Mouse (Mus musculus): ENCODE measurements around the gene Spx.

Spx gene

DNA sequence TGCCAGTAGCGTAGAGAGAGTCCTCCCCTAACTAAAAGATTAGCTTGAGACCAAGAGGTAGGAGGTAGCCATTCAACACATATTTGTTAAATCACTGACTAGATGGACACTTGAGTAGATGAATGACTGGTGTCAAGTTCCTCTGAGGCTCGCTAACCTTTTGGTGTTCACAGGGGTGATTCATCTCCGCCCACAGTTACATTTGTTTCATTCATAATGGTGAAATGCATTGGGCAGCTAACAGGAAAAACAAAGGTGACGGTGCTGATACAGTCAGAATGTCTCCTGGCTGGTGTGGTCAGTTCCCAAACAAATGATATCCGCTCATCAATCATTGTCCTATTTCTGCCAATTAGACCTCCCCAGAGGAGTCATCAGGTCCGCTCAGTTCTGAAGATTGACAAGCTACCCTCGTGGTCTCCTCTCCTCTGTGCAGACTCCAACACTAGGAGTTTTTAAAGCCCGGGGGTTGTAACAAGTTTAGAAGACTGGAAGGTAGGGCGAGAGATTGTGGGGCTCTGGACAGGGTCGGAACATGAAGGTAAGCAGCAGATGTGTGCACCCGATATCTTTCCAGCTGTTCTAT, at the start of gene Spx:
Gene Spx (plus strand): TSS at position 536 of the 586 bp plus-strand sequence.
- in situ Hi-C loops (cut with MboI; ENCODE audit: unreplicated experiment in 2 of 2) = no loop called here

DNA sequence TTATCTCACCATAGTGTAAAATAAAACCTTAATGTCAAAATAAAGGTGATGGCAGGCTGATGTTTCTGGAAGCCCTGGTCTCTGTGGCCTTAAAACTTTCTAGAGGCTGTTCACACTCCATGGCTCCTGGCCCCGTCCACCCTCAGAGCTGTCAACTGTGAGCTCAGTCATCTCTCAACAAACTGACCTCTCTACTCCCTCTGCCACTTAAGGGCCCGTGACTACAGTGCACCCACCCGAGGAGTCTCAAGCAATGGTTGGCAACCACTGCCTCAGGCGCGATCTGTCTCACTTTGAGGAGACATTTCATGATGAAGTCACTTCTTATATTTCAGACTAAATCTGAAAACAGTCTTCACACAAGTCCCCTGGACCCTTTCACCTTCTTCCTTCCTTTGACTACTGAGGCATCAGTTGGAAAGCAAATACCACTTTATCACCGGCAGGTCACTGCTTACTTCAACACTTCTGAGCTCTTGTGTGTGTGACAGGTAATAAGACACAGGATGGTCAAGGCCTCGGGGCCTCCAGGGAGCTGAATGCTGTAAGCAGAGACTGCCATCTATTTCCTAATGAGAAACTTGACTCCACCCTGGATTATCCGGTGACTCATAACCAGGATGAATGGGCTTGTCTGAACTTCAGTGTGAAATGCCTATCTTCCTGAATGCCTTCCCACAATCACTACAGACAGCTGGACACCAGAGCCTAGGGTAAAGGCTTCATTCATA, 47.3 kb upstream of the Spx start:
- in situ Hi-C loops (cut with MboI; ENCODE audit: unreplicated experiment in 2 of 2) = loop anchor here in 1 of 2 experiments (25.0 kb wide), 1 partner anchor 821 kb away; no protein-coding TSS in a partner anchor

DNA sequence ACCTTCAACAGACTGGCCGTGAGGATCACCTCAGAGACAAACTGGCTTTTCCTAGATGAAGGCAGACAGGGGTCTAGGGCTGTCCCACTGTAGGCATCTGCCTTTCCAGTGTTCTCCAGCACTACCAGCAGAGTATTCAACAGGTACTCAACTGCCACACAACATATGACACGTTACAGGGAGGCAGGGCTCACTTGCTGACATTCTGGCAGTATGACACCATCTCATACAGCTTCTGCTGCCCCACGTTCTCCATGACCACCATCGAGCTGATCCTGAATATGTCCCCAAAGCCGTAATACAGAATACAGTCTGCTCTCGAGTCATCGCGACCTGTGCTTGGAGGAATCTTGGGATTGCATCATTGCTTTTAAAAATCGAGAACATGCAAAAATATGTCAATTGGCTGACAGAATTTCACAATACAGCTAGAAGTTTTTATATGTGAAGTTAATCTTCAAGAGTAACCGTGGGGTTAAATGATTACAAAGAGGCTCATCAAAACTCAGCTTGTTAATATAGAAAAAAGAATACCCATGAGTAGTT, 46.7 kb upstream of the Spx start:
- in situ Hi-C loops (cut with MboI; ENCODE audit: unreplicated experiment in 2 of 2) = loop anchor here in 1 of 2 experiments (25.0 kb wide), 1 partner anchor 821 kb away; no protein-coding TSS in a partner anchor

DNA sequence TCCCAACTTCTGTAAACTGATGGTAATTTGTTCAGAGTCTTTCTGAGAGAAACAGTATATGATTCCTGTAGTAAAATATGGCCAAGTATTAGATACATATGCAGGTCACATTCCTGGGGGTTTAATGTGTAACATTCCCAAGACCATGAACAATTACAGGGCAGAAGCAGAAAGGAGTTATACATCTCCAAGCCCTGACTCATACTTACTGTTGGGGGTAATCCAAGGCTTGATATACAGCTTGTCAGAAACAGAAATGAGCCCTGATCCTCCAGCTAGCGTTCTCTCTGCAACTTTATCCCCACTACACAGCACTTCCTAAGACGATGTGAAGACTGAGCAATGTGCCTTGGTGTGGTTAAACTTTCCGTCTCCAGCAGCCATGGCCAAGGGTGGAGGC, 45.7 kb upstream of the Spx start:
- in situ Hi-C loops (cut with MboI; ENCODE audit: unreplicated experiment in 2 of 2) = loop anchor here in 1 of 2 experiments (25.0 kb wide), 1 partner anchor 820 kb away; no protein-coding TSS in a partner anchor

DNA sequence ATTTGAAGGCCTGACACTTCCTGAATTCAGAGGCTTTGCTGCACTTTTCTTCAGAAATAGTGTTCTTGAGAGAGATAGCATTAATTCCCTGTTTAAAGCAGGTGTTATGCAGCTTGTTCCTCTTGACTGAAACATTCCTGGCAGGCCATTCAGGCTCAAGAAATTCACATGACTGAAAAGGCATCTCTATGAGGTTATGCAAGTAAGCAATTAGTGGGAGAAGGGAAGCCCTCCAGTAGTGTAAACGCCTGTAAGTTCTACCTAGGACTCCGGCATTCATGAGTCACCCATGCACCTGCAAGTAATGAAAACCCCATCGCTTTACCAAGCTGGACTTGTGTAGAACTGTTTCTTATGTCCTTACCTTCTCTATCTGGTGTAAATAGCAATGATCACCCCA, 43.7 kb upstream of the Spx start:
- in situ Hi-C loops (cut with MboI; ENCODE audit: unreplicated experiment in 2 of 2) = loop anchor here in 1 of 2 experiments (25.0 kb wide), 1 partner anchor 818 kb away; no protein-coding TSS in a partner anchor

DNA sequence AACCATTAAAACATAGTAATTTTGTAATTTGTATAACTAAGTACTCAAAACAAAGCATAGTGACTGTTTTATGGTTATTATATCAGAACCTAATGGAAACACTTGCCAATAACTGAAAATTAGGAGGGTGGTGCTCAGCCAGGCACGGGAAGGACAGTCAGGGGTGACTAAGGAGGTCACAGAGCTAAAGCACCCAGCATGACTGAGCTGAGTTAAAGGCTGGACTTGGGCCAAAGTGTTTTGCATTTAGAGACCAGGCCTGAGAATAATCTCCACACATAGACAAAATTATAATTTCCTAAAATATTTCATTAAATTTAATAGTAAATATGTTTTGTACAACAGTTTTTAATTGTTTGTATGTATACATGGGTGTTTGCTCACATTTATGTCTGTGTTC, 36.2 kb upstream of the Spx start:
- in situ Hi-C loops (cut with MboI; ENCODE audit: unreplicated experiment in 2 of 2) = loop anchor here (25.0 kb wide), 3 partner anchors 385 to 1740 kb away; partner anchors contain the start of genes C2cd5 (in 1 of the 2) and Cmas (in 1 of the 2)

DNA sequence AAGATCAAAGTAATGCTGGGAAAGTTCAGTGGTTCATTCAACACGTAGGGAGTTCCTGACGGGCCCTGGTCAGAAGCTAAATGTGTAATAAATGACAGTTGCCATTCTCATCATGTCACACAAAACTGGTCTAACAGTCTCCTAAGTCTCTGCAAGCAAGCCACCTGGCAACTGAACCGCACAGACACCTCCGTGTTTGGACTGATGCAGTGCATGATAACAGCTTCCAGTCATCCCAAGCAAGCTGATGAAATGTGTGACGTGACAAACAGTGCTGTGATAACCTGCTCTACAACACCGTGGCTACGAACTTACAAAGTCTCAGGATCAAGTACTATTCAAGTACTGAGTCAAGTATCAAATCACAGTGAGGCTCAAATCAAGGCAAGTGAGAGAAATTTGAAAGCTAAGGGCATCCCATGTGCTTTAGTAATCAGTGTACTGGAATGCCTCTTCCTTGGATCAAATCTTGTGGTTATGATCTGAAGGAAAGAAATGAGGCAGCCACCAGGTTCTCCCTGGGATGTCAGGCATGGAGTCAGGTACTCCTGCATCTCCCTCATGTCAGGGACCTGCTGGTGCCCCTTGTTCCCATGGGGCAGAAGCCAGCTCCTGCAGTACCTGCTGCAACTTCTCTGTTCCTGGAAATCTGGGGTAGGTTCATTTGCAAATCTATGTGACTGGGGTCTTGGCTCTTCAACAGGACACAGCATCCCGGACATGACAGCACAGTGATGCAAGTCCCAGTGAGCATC, 34.5 kb upstream of the Spx start:
- in situ Hi-C loops (cut with MboI; ENCODE audit: unreplicated experiment in 2 of 2) = loop anchor here (25.0 kb wide), 3 partner anchors 384 to 1741 kb away; partner anchors contain the start of genes C2cd5 (in 1 of the 2) and Cmas (in 1 of the 2)

DNA sequence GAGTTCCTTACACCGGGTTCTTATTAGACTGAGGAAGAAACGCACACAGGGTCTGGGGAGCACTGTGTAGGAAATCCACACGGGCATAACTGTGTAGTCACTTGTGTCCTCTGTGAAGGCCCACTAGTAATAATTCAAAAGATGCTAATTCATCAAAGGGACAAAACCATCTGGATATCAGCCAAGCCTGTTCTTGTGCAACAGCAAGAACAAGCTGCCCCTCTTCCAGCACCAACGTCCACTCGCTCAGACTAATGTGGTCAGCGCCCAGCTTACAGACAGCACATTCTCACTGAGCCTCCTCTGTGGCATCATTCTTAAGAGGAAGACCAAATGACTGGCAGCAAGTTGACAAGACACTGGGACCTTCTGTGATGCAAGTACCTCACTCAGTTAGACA, 33.3 kb upstream of the Spx start:
- in situ Hi-C loops (cut with MboI; ENCODE audit: unreplicated experiment in 2 of 2) = loop anchor here (5.0 to 25.0 kb wide), 4 partner anchors 33 to 1743 kb away; partner anchors contain the start of genes C2cd5 (in 1 of the 2), Cmas (in 1 of the 2) and Pyroxd1 (in 1 of the 2)

DNA sequence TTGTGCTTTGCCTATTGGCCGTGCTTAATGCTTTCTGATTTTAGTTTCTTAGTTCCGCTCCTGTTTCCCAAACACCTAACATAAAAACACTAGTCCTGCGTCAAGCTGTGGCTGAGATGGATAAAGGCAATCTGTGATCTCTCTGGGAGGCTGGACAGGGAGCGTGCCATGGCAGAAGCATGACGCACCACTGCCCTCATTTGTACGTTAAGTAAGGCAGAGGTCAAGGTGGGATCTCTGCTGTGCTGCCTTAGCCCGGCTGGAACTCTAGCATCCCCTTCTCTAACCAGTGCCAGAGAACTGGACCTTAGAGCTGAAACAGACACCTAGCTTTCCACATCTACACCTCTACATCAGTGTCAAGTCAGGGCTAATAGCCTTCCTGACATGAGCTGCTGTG, 31.6 kb upstream of the Spx start:
- in situ Hi-C loops (cut with MboI; ENCODE audit: unreplicated experiment in 2 of 2) = loop anchor here (5.0 to 25.0 kb wide), 4 partner anchors 34 to 1744 kb away; partner anchors contain the start of genes C2cd5 (in 1 of the 2), Cmas (in 1 of the 2) and Pyroxd1 (in 1 of the 2)

DNA sequence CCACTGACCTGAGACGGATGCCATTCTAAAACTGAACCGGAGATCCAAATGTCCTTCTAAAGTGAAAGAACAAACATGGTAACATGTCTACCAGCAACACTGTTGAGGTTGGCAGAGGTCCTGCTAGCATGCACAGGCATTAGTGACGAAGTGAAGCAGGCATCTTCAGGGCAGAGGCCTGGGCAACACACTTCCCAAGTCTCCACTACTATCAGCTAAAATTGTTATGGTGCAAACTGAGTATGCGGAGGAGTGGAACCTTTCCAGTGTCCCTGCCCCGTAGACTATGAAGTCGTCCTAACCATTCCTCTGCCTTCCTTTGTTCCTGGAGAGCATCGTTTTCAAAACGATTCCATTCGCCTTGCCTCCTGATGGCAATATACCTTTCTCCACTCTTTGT, 28.7 kb upstream of the Spx start:
- in situ Hi-C loops (cut with MboI; ENCODE audit: unreplicated experiment in 2 of 2) = loop anchor here (5.0 to 25.0 kb wide), 4 partner anchors 37 to 1747 kb away; partner anchors contain the start of genes C2cd5 (in 1 of the 2), Cmas (in 1 of the 2) and Pyroxd1 (in 1 of the 2)

DNA sequence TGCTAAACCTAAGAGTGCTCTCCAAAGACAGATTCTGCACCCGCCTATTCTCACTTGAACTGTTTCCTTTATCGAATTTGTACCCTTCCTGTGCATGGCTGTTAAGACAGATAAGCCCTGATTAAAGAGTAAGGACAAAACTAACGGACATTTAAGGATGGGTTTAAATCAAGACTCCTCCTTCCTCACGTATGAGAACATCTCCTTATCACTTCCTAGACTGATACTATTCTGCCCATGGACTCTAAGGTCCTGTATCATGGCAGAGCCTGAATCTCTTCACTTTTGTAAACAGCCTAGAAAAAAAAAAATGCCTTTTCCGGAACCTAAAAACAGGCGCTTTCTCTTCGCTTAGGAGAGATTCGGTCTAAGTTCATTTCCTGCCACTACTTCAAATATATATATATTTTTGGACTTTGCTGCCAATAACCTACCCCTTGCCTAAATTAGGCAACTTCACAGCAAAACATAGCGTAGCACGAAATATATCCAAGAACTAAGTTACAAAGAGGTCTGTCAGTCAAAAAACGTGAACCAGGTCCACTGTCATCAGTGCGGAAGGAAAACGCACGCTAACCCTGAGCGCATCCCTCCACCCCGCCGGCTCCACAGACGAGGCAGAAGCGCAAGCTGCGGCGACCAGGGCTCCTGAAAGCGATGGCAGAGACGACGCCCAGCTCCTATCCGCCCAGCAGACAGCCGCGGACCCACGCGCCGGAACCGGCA, 26.8 kb upstream of the Spx start:
- in situ Hi-C loops (cut with MboI; ENCODE audit: unreplicated experiment in 2 of 2) = loop anchor here (5.0 to 25.0 kb wide), 4 partner anchors 39 to 1749 kb away; partner anchors contain the start of genes C2cd5 (in 1 of the 2), Cmas (in 1 of the 2) and Pyroxd1 (in 1 of the 2)

DNA sequence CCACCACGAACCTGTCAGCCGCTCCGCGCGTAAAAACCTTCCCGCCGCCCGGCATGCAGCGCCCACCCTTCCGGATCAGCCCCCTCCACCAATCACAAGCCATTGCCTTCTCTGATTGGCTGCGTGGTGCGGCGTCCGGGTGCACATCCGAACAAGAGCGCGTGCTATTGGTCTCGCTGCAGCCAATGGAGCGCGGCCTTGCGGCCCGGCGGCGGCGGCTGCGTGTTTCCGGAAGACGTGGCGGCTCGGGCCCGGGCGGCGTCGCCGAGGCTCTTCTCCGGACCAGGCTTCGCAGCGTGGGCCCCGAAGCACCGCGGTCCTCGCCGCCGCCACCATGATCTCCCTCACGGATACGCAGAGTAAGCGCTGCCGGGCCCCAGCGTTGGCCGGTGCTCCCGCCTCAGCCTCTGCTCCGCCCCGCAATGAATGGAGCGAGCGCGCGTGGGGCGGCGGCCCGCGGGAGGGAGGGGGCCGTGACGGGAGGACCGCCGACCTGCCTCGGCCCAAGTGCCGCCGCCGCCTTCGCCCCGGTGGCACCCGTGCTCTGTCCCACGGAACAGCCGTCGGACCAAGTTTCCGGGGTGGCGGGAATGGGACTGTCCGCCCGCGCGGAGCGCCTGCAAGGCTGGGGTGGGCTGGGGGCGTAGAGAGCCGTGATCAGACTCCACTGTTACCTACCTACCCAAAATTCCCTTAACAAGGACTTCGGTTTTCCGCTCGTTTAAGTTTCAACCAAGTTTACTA, 26.1 kb upstream of the Spx start, which contains the start of the genes Recql and Golt1b:
Gene Recql (minus strand): TSS at position 77 of the 744 bp plus-strand sequence.
Gene Golt1b (plus strand): TSS at position 211 of the 744 bp plus-strand sequence.
- in situ Hi-C loops (cut with MboI; ENCODE audit: unreplicated experiment in 2 of 2) = loop anchor here (5.0 to 25.0 kb wide), 4 partner anchors 40 to 1750 kb away; partner anchors contain the start of genes C2cd5 (in 1 of the 2), Cmas (in 1 of the 2) and Pyroxd1 (in 1 of the 2)

DNA sequence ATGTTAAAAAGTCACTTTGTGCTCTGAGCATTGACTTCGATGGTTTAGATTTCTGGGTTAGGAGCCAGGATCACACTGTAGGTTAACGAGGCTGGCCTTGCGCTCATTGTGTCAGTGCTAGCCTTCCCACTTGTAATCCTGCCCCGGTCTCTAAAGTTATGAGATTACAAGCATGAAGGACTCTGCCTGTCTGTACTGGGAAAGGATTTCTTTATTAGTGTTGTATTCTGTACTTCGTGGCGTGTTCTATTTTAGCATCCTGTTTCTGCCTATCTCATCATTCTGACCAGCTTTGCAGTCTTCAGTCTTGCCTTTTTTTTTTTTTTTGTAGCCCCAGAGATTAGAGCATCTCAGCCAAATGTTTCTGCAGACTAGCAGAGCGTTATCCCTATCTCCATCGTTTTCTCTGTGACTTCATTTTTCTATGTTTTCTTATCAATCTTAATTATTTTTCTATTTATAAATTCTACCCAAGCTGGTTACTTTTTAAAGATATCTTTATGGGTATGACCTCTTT, 25.4 kb upstream of the Spx start:
- in situ Hi-C loops (cut with MboI; ENCODE audit: unreplicated experiment in 2 of 2) = loop anchor here (5.0 to 25.0 kb wide), 4 partner anchors 41 to 1751 kb away; partner anchors contain the start of genes C2cd5 (in 1 of the 2), Cmas (in 1 of the 2) and Pyroxd1 (in 1 of the 2)

DNA sequence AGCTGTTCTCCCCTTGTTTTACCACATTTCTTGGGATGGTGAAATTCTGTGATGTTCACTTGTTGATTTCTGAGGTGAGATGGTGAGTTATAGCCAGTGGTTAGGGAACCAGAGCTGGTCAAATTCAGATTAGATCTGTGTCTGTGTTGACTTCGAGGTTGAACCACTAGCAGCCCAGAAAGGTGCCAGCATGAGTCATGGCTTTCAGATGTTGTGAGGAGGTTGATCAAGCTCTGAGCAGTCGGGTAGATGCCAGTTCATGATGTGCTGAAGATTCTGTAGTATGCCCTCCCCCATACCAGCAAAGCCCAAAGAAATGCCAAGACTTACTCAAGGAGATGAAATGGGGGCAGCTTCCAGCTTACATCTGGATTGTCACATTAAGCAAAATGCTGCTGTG, 24.1 kb upstream of the Spx start:
- in situ Hi-C loops (cut with MboI; ENCODE audit: unreplicated experiment in 2 of 2) = loop anchor here (5.0 to 25.0 kb wide), 4 partner anchors 42 to 1752 kb away; partner anchors contain the start of genes C2cd5 (in 1 of the 2), Cmas (in 1 of the 2) and Pyroxd1 (in 1 of the 2)

DNA sequence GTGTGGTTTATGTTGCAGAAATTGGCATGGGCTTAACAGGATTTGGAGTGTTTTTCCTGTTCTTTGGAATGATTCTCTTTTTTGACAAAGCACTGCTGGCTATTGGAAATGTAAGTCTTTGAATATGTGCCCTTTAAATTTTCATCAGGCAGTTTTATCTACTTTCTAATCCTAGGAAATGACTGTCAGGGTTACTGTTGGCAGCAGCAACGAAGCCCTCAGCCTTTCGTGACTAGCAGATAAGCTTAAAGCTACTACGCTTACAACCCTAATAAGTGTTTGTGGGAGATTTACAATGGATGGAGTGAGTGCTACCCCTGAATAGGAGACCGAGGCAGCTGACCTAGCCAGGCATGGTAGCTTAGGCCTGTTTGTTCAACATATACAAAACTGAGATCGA, 20.9 kb upstream of the Spx start:
- in situ Hi-C loops (cut with MboI; ENCODE audit: unreplicated experiment in 2 of 2) = loop anchor here (25.0 kb wide), 3 partner anchors 370 to 1755 kb away; partner anchors contain the start of genes C2cd5 (in 1 of the 2) and Cmas (in 1 of the 2)

DNA sequence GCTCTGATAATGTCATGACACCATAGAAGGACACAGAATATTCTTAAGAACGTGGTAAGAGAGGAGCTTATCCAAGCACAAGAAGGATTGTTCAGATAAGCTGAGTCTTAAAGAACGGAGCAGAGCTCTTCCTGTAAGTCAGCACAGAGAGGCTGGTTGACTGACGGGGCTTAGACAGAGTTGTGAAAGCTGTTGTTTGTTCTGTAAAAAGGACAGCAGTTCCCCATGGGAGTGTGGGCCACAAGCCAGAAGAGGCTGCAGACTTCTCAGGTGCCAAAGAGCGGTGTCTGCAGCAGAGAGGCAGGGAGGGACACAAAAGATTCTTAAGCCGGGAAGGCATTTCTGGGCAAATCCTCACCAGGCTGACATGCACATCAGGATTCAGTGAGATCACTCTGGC, 18.6 kb upstream of the Spx start:
- in situ Hi-C loops (cut with MboI; ENCODE audit: unreplicated experiment in 2 of 2) = loop anchor here (25.0 kb wide), 3 partner anchors 368 to 1757 kb away; partner anchors contain the start of genes C2cd5 (in 1 of the 2) and Cmas (in 1 of the 2)

DNA sequence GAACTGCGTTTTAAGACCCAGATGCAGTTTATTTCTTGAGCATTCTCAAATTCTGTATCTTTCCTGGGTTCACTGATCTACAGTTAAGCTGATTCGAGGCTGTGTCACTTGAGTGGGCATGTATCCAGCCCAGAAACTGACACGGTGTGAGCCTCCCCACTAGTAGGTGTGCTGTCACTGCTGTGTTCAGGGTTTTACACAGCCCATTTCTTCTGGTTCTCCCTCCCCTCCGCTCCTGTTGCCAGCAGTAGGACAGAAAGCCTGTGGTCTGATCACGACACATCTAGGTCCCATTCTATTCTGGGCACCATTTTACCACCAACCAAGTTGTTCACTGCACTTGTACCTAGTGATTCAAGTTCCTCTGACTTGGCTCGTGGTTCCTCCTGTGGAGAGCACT, 17.5 kb upstream of the Spx start:
- in situ Hi-C loops (cut with MboI; ENCODE audit: unreplicated experiment in 2 of 2) = loop anchor here (25.0 kb wide), 3 partner anchors 367 to 1758 kb away; partner anchors contain the start of genes C2cd5 (in 1 of the 2) and Cmas (in 1 of the 2)

Measured in v-Abl transformed pro-B cells (cell line).